Mouse (Mus musculus) neural tube, embryonic 13.5 days (tissue): Measurements from ENCODE around the gene Ifnab. TPM values are rescaled to one million over a fixed set of nuclear protein-coding genes. Genes with fewer than 3 reads are reported as not detected.

ENCODE experiments used
- ATAC-seq: fragments of 200-750 bp; cut with Nextera tagmentation; 2 replicates; pipeline ENCODE4 v1.8.0; 2017; ENCODE audit warnings: low read depth, mild to moderate bottlenecking, moderate TSS enrichment, moderate library complexity
- H3K27ac ChIP-seq: fragments of 300-500 bp; sonication (generic); replicated peaks from 2 replicates; pipeline ENCODE4 v1.5.1; 2015; ENCODE audit warnings: moderate library complexity, mild to moderate bottlenecking, inconsistent platforms
- H3K27me3 ChIP-seq: fragments of 300-500 bp; sonication (generic); 2 replicates; pipeline ENCODE4 v1.6.1; 2015; ENCODE audit warnings: mild to moderate bottlenecking, inconsistent platforms
- H3K36me3 ChIP-seq: fragments of 300-500 bp; sonication (generic); 2 replicates; pipeline ENCODE4 v1.6.1; 2015; ENCODE audit warnings: mild to moderate bottlenecking, inconsistent platforms
- H3K4me1 ChIP-seq: fragments of 300-500 bp; sonication (generic); replicated peaks from 2 replicates; pipeline ENCODE4 v1.6.1; 2015; ENCODE audit warnings: inconsistent platforms
- H3K4me2 ChIP-seq: fragments of 300-500 bp; sonication (generic); 2 replicates; pipeline ENCODE4 v1.6.1; 2015; ENCODE audit warnings: inconsistent platforms, mild to moderate bottlenecking, moderate library complexity
- H3K4me3 ChIP-seq: fragments of 300-500 bp; sonication (generic); 2 replicates; pipeline ENCODE4 v1.5.1; 2015; ENCODE audit warnings: mild to moderate bottlenecking, inconsistent platforms
- H3K9ac ChIP-seq: fragments of 300-500 bp; sonication (generic); 2 replicates; pipeline ENCODE4 v1.6.1; 2015; ENCODE audit warnings: moderate library complexity, mild to moderate bottlenecking, inconsistent platforms
- H3K9me3 ChIP-seq: fragments of 300-500 bp; sonication (generic); 2 replicates; pipeline ENCODE4 v1.6.1; 2016; ENCODE audit warnings: inconsistent platforms
- WGBS: fragments of 180-500 bp; shearing (Covaris S2); methylation state at CpG from one replicate; pipeline ENCODE4 v1.1.7; 2015; 5-methylcytosine and 5-hydroxymethylcytosine counted together
- polyA plus RNA-seq: library from polyadenylated mRNA; unstranded; fragments of >200 nt; fragmentation: Nextera tagmentation; extraction: Ambion mirVana; gene quantifications from 2 replicates; pipeline ENCODE4 v1.2.1, GENCODE M21; 2015

Ifnab gene
- polyA plus RNA-seq, 1 experiment from 2014 or later = not detected

DNA sequence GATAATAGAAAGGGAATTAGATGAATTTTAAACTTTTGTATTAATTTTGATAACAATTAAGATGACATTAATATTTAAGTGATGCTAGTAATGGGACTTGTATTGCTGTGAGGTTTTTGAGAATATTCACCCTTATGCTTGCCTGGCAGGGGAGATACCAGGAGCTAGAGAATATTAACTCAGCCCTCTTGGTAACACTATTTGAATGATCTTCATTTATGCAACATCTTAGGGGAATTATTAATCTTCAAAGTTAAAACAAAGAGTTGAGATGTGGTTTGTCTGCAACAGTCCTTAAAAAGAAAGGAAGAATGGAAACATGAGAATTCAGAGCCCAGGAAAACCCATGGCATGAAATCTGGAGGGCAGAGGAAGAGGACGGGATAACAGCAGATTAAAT, 8.1 kb upstream of the Ifnab start:
- ATAC-seq = no peak
- Histone ChIP-seq H3K9me3 (no peaks in the 10 kb centered on the region), H3K4me1 (no peaks in the 10 kb centered on the region), H3K27ac (no peak overlapping the region), H3K4me3 (no peak overlapping the region), H3K4me2 (no peak overlapping the region), H3K27me3 (0 out of 2 replicates have a peak, but pooled peaks cover 3% of the 10 kb centered on the region), H3K9ac (no peak overlapping the region), H3K36me3 (no peaks in the 10 kb centered on the region)
- WGBS = 79% methylated on average over 1 of the region's 1 CpGs

DNA sequence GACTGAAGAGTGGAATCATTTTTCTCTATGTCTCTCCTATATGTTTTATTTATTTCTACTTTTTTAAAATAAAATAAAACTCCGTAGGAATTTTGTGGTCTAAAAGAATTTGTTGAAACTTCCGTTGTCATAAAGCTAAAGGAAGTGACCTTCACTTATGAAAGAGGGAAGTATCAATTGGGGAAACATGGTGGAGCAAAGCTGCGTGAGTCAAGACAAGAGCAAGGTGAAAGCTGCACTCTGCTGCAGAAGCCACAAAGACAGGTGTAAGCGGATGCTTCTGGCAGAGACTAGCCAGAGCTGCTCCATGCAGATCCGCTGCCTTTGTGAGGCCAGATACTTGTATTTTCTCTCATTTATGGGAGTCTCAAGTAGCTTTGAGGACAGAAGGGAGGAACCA, 7.6 kb upstream of the Ifnab start:
- no peak overlapping the region for H3K27ac ChIP-seq
- 89% methylated on average over 5 of the region's 5 CpGs for WGBS
- H3K4me3 ChIP-seq = no peak overlapping the region
- no peaks in the 10 kb centered on the region for H3K4me1 ChIP-seq
- H3K36me3 ChIP-seq = no peaks in the 10 kb centered on the region
- no peaks in the 10 kb centered on the region for H3K9me3 ChIP-seq
- no peak overlapping the region for H3K9ac ChIP-seq
- 0 out of 2 replicates have a peak, but pooled peaks cover 3% of the 10 kb centered on the region for H3K27me3 ChIP-seq
- no peak overlapping the region for H3K4me2 ChIP-seq
- no peak for ATAC-seq

DNA sequence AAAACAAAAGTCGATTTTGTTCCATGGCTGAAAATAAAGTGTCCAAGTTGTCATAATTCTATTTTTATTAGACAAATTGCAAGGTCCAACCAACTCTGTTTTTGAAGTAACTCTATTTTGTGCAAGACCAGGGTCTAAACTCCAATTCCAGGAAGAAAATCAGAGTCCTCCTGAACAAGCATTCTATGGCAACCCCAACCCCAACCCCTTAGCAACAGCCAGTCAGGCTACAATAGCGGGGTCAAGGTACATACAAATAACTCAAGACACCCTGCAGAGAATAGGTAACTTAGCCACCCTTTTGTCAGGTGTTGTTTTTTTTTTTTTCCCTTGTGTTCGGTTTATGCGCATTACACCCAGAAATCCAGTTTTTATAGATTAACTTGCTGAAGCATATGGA, 6.6 kb upstream of the Ifnab start:
- WGBS = 82% methylated on average over 4 of the region's 4 CpGs
- no peak for ATAC-seq

GRCm38 (mm10) chr4:88697108-88697507, 5.9 kb upstream of the Ifnab start:
- Histone ChIP-seq H3K9ac (no peak overlapping the region), H3K9me3 (no peaks in the 10 kb centered on the region), H3K4me2 (no peak overlapping the region), H3K27ac (no peak overlapping the region), H3K4me3 (no peak overlapping the region), H3K27me3 (0 out of 2 replicates have a peak, but pooled peaks cover 3% of the 10 kb centered on the region), H3K4me1 (no peaks in the 10 kb centered on the region), H3K36me3 (no peaks in the 10 kb centered on the region)
- no peak for ATAC-seq
- 51% methylated on average over 6 of the region's 6 CpGs for WGBS

More for the DNA sequence above, 6.6 kb upstream of the Ifnab start:
- no peak overlapping the region for H3K4me3 ChIP-seq
- H3K27me3 ChIP-seq = 0 out of 2 replicates have a peak, but pooled peaks cover 3% of the 10 kb centered on the region
- H3K36me3 ChIP-seq = no peaks in the 10 kb centered on the region
- H3K9ac ChIP-seq = no peak overlapping the region
- no peak overlapping the region for H3K4me2 ChIP-seq
- H3K27ac ChIP-seq = no peak overlapping the region
- no peaks in the 10 kb centered on the region for H3K9me3 ChIP-seq
- H3K4me1 ChIP-seq = no peaks in the 10 kb centered on the region

DNA sequence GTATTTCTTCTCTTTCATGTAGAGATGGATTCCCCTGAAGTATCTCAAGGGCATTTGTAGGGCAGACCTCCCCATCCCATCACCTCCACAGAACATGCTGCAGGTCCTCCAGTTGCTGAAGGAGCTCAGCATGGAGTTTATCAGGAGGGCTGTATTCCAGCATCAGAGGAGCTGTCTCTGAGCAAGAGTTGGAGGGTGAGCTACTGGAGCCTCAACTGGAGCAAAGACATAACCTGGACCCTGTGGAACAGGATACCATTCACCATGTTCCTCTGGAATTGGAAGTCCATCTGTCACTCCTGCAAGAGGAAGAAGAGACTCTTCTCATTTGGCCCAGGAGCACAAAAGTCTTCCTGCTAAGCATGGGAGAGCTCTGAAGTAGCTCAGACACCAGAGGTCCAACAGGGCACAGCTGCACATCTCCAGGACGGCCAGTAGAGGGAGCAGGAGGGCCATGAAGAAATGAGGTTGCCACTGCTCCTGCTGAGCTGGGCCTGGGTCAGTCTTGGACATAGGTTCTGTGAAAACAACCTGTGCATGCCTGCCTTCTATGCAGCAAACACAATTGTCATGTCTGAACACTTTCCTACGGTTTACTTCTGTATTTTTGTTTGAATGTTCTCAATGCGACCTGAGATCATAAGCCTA, 5.2 kb upstream of the Ifnab start:
- Histone ChIP-seq H3K4me2 (no peak overlapping the region), H3K4me1 (no peaks in the 10 kb centered on the region), H3K4me3 (no peak overlapping the region), H3K27me3 (0 out of 2 replicates have a peak, but pooled peaks cover 3% of the 10 kb centered on the region), H3K9ac (no peak overlapping the region), H3K9me3 (no peaks in the 10 kb centered on the region), H3K36me3 (no peaks in the 10 kb centered on the region), H3K27ac (no peak overlapping the region)
- 27% methylated on average over 3 of the region's 3 CpGs for WGBS
- peak; percentile 74 for ATAC-seq

DNA sequence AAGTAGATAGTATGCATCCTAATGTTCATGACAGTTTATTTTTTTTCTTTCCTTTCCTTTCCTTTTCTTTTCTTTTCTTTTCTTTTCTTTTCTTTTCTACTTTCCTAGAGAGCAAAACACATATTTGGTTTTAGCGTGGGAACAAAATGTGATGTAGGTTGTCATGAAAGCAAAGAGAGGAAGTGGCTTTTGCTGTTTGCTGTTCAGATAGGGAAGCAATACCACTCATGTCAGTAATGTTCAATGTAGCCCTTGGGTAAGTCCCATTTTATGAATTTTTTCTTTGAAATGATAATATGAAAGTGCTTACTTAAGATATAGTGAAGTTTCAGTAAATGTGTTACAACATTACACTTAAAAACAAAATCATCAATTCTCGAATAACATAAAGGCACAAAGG, 2.2 kb upstream of the Ifnab start:
- H3K9ac ChIP-seq = no peak overlapping the region
- 0 out of 2 replicates have a peak, but pooled peaks cover 3% of the 10 kb centered on the region for H3K27me3 ChIP-seq
- no peak overlapping the region for H3K4me3 ChIP-seq
- no peak for ATAC-seq
- H3K4me2 ChIP-seq = no peak overlapping the region
- no peak overlapping the region for H3K27ac ChIP-seq
- H3K36me3 ChIP-seq = no peaks in the 10 kb centered on the region
- WGBS = 84% methylated on average over 2 of the region's 2 CpGs
- H3K4me1 ChIP-seq = no peaks in the 10 kb centered on the region
- no peaks in the 10 kb centered on the region for H3K9me3 ChIP-seq

DNA sequence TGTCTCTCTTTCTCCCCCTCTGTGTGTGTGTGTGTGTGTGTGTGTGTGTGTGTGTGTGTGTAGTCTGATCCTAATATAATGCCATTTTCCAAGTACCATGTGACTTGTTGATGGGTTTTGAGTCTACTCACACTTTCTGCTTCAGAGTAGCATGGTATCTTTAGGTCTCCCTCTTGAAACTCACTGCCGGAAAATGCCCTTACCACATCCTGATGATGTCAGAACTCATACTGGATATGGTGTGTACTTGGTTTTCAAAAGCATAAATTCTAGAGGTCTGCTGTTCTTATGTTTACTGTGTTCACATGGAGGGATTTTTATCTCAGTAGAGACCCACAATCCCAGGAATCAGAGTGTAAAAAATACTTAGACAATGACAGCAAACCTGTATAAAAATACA, 1.4 kb upstream of the Ifnab start:
- no peak overlapping the region for H3K4me2 ChIP-seq
- no peak overlapping the region for H3K4me3 ChIP-seq
- no peaks in the 10 kb centered on the region for H3K9me3 ChIP-seq
- no peak overlapping the region for H3K27ac ChIP-seq
- no peaks in the 10 kb centered on the region for H3K36me3 ChIP-seq
- H3K27me3 ChIP-seq = 0 out of 2 replicates have a peak, but pooled peaks cover 3% of the 10 kb centered on the region
- 88% methylated on average over 1 of the region's 1 CpGs for whole genome bisulfite sequencing
- no peak for ATAC-seq
- H3K9ac ChIP-seq = no peak overlapping the region
- no peaks in the 10 kb centered on the region for H3K4me1 ChIP-seq

- no peak within 1 kb of the TSS for H3K4me2 ChIP-seq
- H3K9me3 ChIP-seq = no peaks in the 10 kb centered on the region
- H3K9ac ChIP-seq = no peak within 1 kb of the TSS
- H3K36me3 ChIP-seq = no peaks in the 10 kb centered on the region
- H3K27ac ChIP-seq = no peak within 1 kb of the TSS
- H3K27me3 ChIP-seq = no peaks in the 10 kb centered on the region
- no peak within 1 kb of the TSS for H3K4me3 ChIP-seq
- no peak for ATAC-seq
- 94% methylated on average over 1 of the region's 1 CpGs for WGBS
- no peaks in the 10 kb centered on the region for H3K4me1 ChIP-seq
Observed at GRCm38 (mm10) chr4:88683812-88684211, 7.3 kb downstream of the Ifnab start, which contains the start of gene Ifna2. Gene Ifna2, minus strand, starts transcription at chr4:88683912.

GRCm38 (mm10) chr4:88681353-88681752, 9.8 kb downstream of the Ifnab start:
- H3K27ac ChIP-seq = no peak overlapping the region
- H3K36me3 ChIP-seq = no peaks in the 10 kb centered on the region
- ATAC-seq = no peak

DNA sequence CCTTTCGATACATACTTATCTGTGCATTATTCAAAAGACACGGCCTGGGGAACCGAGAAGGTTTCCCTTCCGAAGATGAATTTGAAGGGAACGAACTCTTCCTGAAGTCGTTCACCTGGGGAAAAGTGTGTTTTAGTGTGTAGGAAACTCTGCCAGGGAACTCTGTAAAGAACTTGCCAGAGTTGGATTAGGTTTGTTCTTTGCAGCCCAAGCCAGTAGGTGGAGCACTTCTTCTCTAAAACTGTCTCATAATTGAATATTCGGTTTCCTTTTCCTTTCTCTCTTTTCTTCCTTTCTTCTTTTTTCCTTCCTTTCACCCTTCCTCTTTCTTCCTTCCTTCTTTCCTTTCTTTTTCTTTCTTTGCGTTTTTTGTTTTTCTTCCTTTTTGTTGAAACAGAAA, 10.8 kb downstream of the Ifnab start:
- H3K27me3 ChIP-seq = no peaks in the 10 kb centered on the region
- no peaks in the 10 kb centered on the region for H3K4me1 ChIP-seq
- no peak overlapping the region for H3K4me3 ChIP-seq
- H3K9ac ChIP-seq = no peak overlapping the region
- no peak for ATAC-seq
- H3K4me2 ChIP-seq = no peak overlapping the region
- H3K9me3 ChIP-seq = no peaks in the 10 kb centered on the region
- H3K27ac ChIP-seq = no peak overlapping the region
- no peaks in the 10 kb centered on the region for H3K36me3 ChIP-seq
- 54% methylated on average over 8 of the region's 8 CpGs for WGBS

More at GRCm38 (mm10) chr4:88681353-88681752, 9.8 kb downstream of the Ifnab start:
- Histone ChIP-seq H3K27me3 (no peaks in the 10 kb centered on the region), H3K4me3 (no peak overlapping the region), H3K9ac (no peak overlapping the region), H3K9me3 (no peaks in the 10 kb centered on the region), H3K4me2 (no peak overlapping the region), H3K4me1 (no peaks in the 10 kb centered on the region)
- 78% methylated on average over 3 of the region's 3 CpGs for WGBS

DNA sequence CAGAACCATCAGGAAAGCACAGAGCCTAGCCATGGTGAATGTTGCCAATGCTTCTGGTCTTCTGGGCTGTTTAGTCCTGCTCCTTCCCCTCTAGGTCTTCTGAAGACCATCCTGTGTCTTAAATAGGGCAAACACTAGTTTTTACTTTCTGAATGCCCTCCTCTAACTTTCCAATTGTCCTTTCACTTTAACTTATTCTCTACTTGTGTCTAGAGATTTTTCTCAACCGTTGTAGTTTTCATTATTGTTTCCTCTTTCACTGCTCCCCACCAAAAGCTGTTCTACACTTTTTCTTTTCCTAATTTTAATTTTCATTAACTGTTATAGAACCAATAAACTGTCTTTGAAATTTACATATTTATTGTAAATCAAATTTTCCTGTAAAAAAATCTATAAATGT, 14.3 kb downstream of the Ifnab start, which contains the start of gene Ifna16:
TSS of gene Ifna16 (minus strand) at position 101 of the 400 bp plus-strand sequence.
- ATAC-seq = no peak
- 88% methylated on average over 1 of the region's 1 CpGs for WGBS
- Histone ChIP-seq H3K4me3 (no peak within 1 kb of the TSS), H3K9ac (no peak within 1 kb of the TSS), H3K27ac (no peak within 1 kb of the TSS), H3K36me3 (no peaks in the 10 kb centered on the region), H3K9me3 (no peaks in the 10 kb centered on the region), H3K4me2 (no peak within 1 kb of the TSS), H3K27me3 (no peaks in the 10 kb centered on the region), H3K4me1 (no peaks in the 10 kb centered on the region)

DNA sequence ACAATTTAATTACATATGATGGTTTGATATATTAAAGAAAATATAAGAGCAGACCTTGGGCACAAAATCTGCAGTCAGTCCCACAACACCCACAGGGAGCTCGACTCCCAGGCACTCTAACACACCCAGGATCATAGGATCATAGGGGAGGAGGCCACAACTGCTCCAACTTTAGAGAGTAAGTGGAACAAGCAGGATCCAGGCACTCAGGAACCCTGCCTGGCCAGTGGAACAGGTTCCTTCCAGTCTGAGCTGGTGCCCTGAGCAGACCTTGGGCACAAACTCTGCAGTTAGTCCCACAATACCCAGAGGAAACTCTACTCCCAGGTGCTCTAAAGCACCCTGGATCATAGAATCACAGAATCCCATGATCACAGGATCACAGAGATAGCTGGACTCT, 35.7 kb downstream of the Ifnab start:
- no peak overlapping the region for H3K27ac ChIP-seq
- H3K9ac ChIP-seq = no peak overlapping the region

DNA sequence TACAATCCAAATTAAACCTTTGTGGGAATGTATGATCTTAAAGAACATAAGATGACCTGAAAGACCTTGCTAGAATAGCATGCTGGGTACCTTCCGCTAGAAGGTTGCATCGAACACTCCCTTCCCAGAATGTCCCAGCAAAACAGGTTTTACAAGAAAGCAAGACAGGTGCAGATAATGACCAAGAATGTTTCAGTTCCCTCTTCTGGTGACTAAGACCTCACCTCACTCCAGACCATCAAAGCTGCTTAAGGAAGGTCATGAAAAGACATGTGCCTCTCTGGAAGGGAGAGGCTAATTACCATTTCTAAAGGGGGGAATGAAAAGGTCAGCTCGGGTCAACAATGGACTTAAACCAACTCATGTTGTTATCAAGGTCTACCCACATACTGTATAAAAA, 37.5 kb downstream of the Ifnab start:
- H3K36me3 ChIP-seq = no peaks in the 10 kb centered on the region
- H3K4me3 ChIP-seq = no peak overlapping the region
- H3K4me2 ChIP-seq = no peak overlapping the region
- no peak for ATAC-seq
- no peaks in the 10 kb centered on the region for H3K4me1 ChIP-seq
- WGBS = 78% methylated on average over 3 of the region's 3 CpGs
- H3K9ac ChIP-seq = no peak overlapping the region
- H3K9me3 ChIP-seq = no peaks in the 10 kb centered on the region
- no peaks in the 10 kb centered on the region for H3K27me3 ChIP-seq
- no peak overlapping the region for H3K27ac ChIP-seq

More for the DNA sequence above, 35.7 kb downstream of the Ifnab start:
- Histone ChIP-seq H3K36me3 (no peaks in the 10 kb centered on the region), H3K4me2 (no peak overlapping the region), H3K9me3 (no peaks in the 10 kb centered on the region), H3K27me3 (no peaks in the 10 kb centered on the region), H3K4me1 (no peaks in the 10 kb centered on the region), H3K4me3 (no peak overlapping the region)
- ATAC-seq = no peak
- 48% methylated on average over 1 of the region's 1 CpGs for WGBS
